Mouse (Mus musculus) myocyte (in vitro differentiated cells): ENCODE data around the gene Dtx1. TPM values are rescaled to one million over a fixed set of nuclear protein-coding genes. Genes with fewer than 3 reads are reported as not detected.

Source experiments
- H3K27me3 ChIP-seq: one replicate; pipeline ENCODE4 v1.6.1; 2011; ENCODE audit not compliant: control insufficient read depth, insufficient read depth, insufficient read length
- H3K36me3 ChIP-seq: one replicate; pipeline ENCODE4 v1.6.1; 2011; ENCODE audit not compliant: control insufficient read depth, insufficient read depth
- H3K4me2 ChIP-seq: one replicate; pipeline ENCODE4 v1.6.1; 2011; ENCODE audit warnings: low read depth, control low read depth
- H3K4me3 ChIP-seq: one replicate; pipeline ENCODE4 v1.5.1; 2011; ENCODE audit warnings: mild to moderate bottlenecking, control low read depth, moderate library complexity
- H3K79me2 ChIP-seq: one replicate; pipeline ENCODE4 v1.6.1; 2011; ENCODE audit not compliant: control insufficient read depth, insufficient read depth
- H3ac ChIP-seq: one replicate; pipeline ENCODE4 v1.6.1; 2011; ENCODE audit not compliant: control insufficient read depth, insufficient read length
- CEBPB ChIP-seq: IDR thresholded peaks from 2 replicates; pipeline ENCODE4 v1.6.1; 2011; ENCODE audit warnings: mild to moderate bottlenecking, moderate library complexity; ENCODE audit not compliant: poor library complexity, insufficient read depth, severe bottlenecking
- E2F4 ChIP-seq: IDR thresholded peaks from one replicate; pipeline ENCODE4 v1.6.1; 2011; ENCODE audit warnings: mild to moderate bottlenecking, control low read depth, moderate library complexity; ENCODE audit not compliant: insufficient read depth
- MAX ChIP-seq: IDR thresholded peaks from one replicate; pipeline ENCODE4 v1.6.1; 2011; ENCODE audit warnings: low read depth, mild to moderate bottlenecking, control low read depth
- MYOD1 ChIP-seq, 3 experiments: IDR thresholded peaks; one replicate each; pipeline ENCODE4 v1.6.1; 2011; ENCODE audit warnings: control low read depth in 2 of 3, low read depth in 2 of 3, mild to moderate bottlenecking in 2 of 3, moderate library complexity in 1 of 3; ENCODE audit not compliant: insufficient read length in 2 of 3, control insufficient read depth in 1 of 3
- MYOG ChIP-seq, 3 experiments: IDR thresholded peaks; one replicate each; pipeline ENCODE4 v1.6.1; 2011; ENCODE audit warnings: control low read depth in 2 of 3, low read depth in 2 of 3, mild to moderate bottlenecking in 2 of 3; ENCODE audit not compliant: insufficient read length in 2 of 3, control insufficient read depth in 1 of 3, insufficient read depth in 1 of 3
- POLR2A ChIP-seq: IDR thresholded peaks from one replicate; pipeline ENCODE4 v1.6.1; 2011; ENCODE audit warnings: low read depth, mild to moderate bottlenecking, control low read depth, moderate library complexity; ENCODE audit not compliant: insufficient read length
- POLR2AphosphoS2 ChIP-seq: IDR thresholded peaks from one replicate; pipeline ENCODE4 v1.6.1; 2011; ENCODE audit warnings: low read depth, control low read depth; ENCODE audit not compliant: insufficient read length
- REST ChIP-seq: IDR thresholded peaks from one replicate; pipeline ENCODE4 v1.6.1; 2011; ENCODE audit warnings: mild to moderate bottlenecking, control low read depth, moderate library complexity; ENCODE audit not compliant: insufficient read depth, insufficient read length
- SRF ChIP-seq: IDR thresholded peaks from one replicate; pipeline ENCODE4 v1.6.1; 2011; ENCODE audit warnings: low read depth; ENCODE audit not compliant: control insufficient read depth, insufficient read length
- TCF12 ChIP-seq: IDR thresholded peaks from one replicate; pipeline ENCODE4 v1.6.1; 2011; ENCODE audit warnings: mild to moderate bottlenecking, control low read depth; ENCODE audit not compliant: poor library complexity, insufficient read depth, severe bottlenecking
- TCF3 ChIP-seq: IDR thresholded peaks from one replicate; pipeline ENCODE4 v1.6.1; 2011; ENCODE audit warnings: low read depth, control low read depth; ENCODE audit not compliant: insufficient read length
- USF1 ChIP-seq: IDR thresholded peaks from one replicate; pipeline ENCODE4 v1.6.1; 2011; ENCODE audit warnings: low read depth, mild to moderate bottlenecking, control low read depth, moderate library complexity
- polyA plus RNA-seq: library from polyadenylated mRNA; unstranded; fragments of >200 nt; fragmentation: generic; extraction: Trizol; gene quantifications from one replicate; pipeline ENCODE4 v1.2.1, GENCODE M21; 2012; ENCODE audit warnings: missing spikeins

Dtx1 gene
- polyA plus RNA-seq = not detected

GRCm38 (mm10) chr5:120711827-120712226 is at the start of gene Dtx1:
Dtx1 (minus strand) TSS chr5:120711927.
- Histone ChIP-seq H3K36me3 (no peaks in the 10 kb centered on the region), H3ac (no peak within 1 kb of the TSS), H3K79me2 (no peaks in the 10 kb centered on the region), H3K4me2 (no peak within 1 kb of the TSS), H3K27me3 (peaks cover 75% of the 10 kb centered on the region), H3K4me3 (no peak within 1 kb of the TSS)
- TF ChIP-seq MAX = no peak
- no peak for TF ChIP-seq E2F4
- TF ChIP-seq MYOD1 (IDR thresholded peaks at IDR 0.05; ENCODE audit: control insufficient read depth in 1 of 3, insufficient read length in 2 of 3, low read depth in 2 of 3) = no peak
- no peak for TF ChIP-seq POLR2A
- TF ChIP-seq SRF = no peak
- TF ChIP-seq TCF12 = no peak
- no peak for TF ChIP-seq CEBPB
- no peak for TF ChIP-seq USF1
- no peak for TF ChIP-seq TCF3
- no peak for TF ChIP-seq REST
- TF ChIP-seq MYOG (IDR thresholded peaks at IDR 0.05; ENCODE audit: control insufficient read depth in 1 of 3, insufficient read depth in 1 of 3, insufficient read length in 2 of 3, low read depth in 2 of 3) = no peak
- no peak for TF ChIP-seq POLR2AphosphoS2

GRCm38 (mm10) chr5:120754215-120754614 is 42.5 kb upstream of the Dtx1 start:
- TF ChIP-seq TCF3 (no peak), SRF (no peak), USF1 (no peak), POLR2AphosphoS2 (no peak), E2F4 (no peak), REST (no peak), CEBPB (no peak), MAX (no peak), TCF12 (no peak), MYOD1 (IDR thresholded peaks at IDR 0.05; ENCODE audit: control insufficient read depth in 1 of 3, insufficient read length in 2 of 3, low read depth in 2 of 3) (no peak), POLR2A (no peak), MYOG (IDR thresholded peaks at IDR 0.05; ENCODE audit: control insufficient read depth in 1 of 3, insufficient read depth in 1 of 3, insufficient read length in 2 of 3, low read depth in 2 of 3) (no peak)
- no peak overlapping the region for H3K4me3 ChIP-seq
- H3K36me3 ChIP-seq = no peaks in the 10 kb centered on the region
- H3K79me2 ChIP-seq = no peaks in the 10 kb centered on the region
- H3ac ChIP-seq = no peak overlapping the region
- peaks cover 15% of the 10 kb centered on the region for H3K27me3 ChIP-seq
- no peak overlapping the region for H3K4me2 ChIP-seq

- no peaks in the 10 kb centered on the region for H3K79me2 ChIP-seq
- no peak overlapping the region for H3ac ChIP-seq
- H3K27me3 ChIP-seq = peaks cover 15% of the 10 kb centered on the region
- H3K36me3 ChIP-seq = no peaks in the 10 kb centered on the region
- TF ChIP-seq REST (no peak), TCF3 (no peak), MAX (no peak)
- H3K4me2 ChIP-seq = no peak overlapping the region
- H3K4me3 ChIP-seq = no peak overlapping the region
These were observed 41.1 kb upstream of the Dtx1 start for GRCm38 (mm10) chr5:120752786-120753185.

GRCm38 (mm10) chr5:120751206-120751605 is 39.5 kb upstream of the Dtx1 start:
- Histone ChIP-seq H3K27me3 (peaks cover 15% of the 10 kb centered on the region), H3K4me3 (no peak overlapping the region), H3ac (no peak overlapping the region), H3K79me2 (no peaks in the 10 kb centered on the region), H3K4me2 (no peak overlapping the region), H3K36me3 (no peaks in the 10 kb centered on the region)
- no peak for TF ChIP-seq MAX
- no peak for TF ChIP-seq TCF12
- no peak for TF ChIP-seq POLR2AphosphoS2
- no peak for TF ChIP-seq USF1
- no peak for TF ChIP-seq SRF
- no peak for TF ChIP-seq REST
- TF ChIP-seq CEBPB = no peak

GRCm38 (mm10) chr5:120749688-120750087 is 38.0 kb upstream of the Dtx1 start, which contains the start of gene Oas2:
Oas2 (minus strand) TSS chr5:120749853.
- peaks cover 15% of the 10 kb centered on the region for H3K27me3 ChIP-seq

More at GRCm38 (mm10) chr5:120749688-120750087, 38.0 kb upstream of the Dtx1 start, which contains the start of gene Oas2:
- Histone ChIP-seq H3K79me2 (no peaks in the 10 kb centered on the region), H3K36me3 (no peaks in the 10 kb centered on the region), H3ac (no peak within 1 kb of the TSS), H3K4me3 (no peak within 1 kb of the TSS), H3K4me2 (no peak within 1 kb of the TSS)
- no peak for TF ChIP-seq CEBPB
- no peak for TF ChIP-seq POLR2A
- no peak for TF ChIP-seq TCF12
- no peak for TF ChIP-seq TCF3
- no peak for TF ChIP-seq E2F4
- no peak for TF ChIP-seq MYOG (IDR thresholded peaks at IDR 0.05; ENCODE audit: control insufficient read depth in 1 of 3, insufficient read depth in 1 of 3, insufficient read length in 2 of 3, low read depth in 2 of 3)
- TF ChIP-seq SRF = no peak
- no peak for TF ChIP-seq MAX
- no peak for TF ChIP-seq POLR2AphosphoS2
- no peak for TF ChIP-seq USF1
- no peak for TF ChIP-seq MYOD1 (IDR thresholded peaks at IDR 0.05; ENCODE audit: control insufficient read depth in 1 of 3, insufficient read length in 2 of 3, low read depth in 2 of 3)
- TF ChIP-seq REST = no peak
